Comparison of ENCODE assay signal across 8 mouse cellular contexts in the genomic region with DNA sequence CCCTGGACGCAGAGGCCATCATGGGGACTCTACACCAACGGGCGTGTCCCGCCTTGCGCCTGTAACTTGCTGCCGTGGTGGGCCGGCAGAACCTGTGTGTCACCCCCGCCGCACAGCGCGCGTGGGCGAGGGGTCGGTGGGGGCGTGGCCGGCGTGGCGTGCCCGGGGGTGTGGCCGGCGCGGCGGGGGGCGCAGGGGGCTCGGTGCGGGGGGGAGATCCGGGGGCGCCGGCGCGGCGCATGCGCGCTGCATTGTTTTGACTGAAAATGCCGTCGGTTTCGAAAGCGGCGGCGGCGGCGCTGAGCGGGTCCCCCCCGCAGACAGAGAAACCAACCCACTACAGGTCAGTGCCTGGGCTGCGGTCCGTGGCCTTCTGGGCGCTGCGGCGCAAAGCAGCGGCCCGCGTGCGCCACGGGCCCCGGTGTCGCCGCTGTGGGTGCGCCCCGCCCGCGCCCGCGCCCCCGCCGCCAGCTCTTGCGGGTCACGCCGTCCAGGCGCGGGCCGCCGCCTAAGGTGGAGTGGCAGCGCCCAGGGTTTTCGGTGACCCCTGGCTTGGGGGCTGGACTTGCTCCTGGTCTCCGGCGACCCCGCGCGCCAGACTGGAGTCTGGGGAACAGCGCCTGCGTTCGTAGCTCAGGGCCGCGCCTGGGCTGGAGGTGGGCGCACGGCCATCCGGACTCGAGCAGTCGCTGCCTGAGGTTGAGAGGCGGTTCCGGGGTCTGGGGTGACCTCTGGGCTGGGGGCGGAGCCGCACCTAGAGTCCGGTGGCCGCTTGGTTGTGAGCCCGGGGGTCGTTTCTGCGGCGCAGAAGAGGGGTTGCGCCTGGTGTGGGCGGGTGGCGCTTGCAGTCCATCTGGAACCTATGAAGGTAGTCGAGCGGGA. TPM values are rescaled to one million over a fixed set of nuclear protein-coding genes. Genes with fewer than 3 reads are reported as not detected.
DNase-seq lines count a peak whose midpoint lies in the region; ATAC-seq and TF ChIP-seq lines count a peak whose summit lies in the region.

A gene (plus strand): TSS at position 248 of the 882 bp plus-strand sequence.

- peak within 1 kb of the TSS; percentile 77 for H3K4me2 ChIP-seq in heart, embryonic 13.5 days
- peak within 1 kb of the TSS; percentile 71 for H3K4me2 ChIP-seq in kidney, postnatal 0 days (ENCODE audit: low read length)
- H3K4me2 ChIP-seq in liver, embryonic 15.5 days, result peak within 1 kb of the TSS; percentile 88
- H3K4me2 ChIP-seq in neural tube, embryonic 12.5 days (replicated peaks), result peak within 1 kb of the TSS; percentile 86
- H3K4me2 ChIP-seq in stomach, embryonic 16.5 days (ENCODE audit: low read depth, low read length), result peak within 1 kb of the TSS; percentile 93

- peak; percentile 77 for TF ChIP-seq POLR2A in embryonic fibroblast, embryonic 13.5 days (IDR thresholded peaks at IDR 0.05; ENCODE audit: low read depth, low read length)

- TF ChIP-seq CTCF in embryonic fibroblast, embryonic 13.5 days (IDR thresholded peaks at IDR 0.05; ENCODE audit: borderline replicate concordance, insufficient read depth, low read length), result no peak
- TF ChIP-seq CTCF in kidney, postnatal 0 days (IDR thresholded peaks at IDR 0.05; ENCODE audit: low read depth), result no peak

- H3K9ac ChIP-seq in heart, embryonic 13.5 days, result peak within 1 kb of the TSS; percentile 98
- H3K9ac ChIP-seq in kidney, postnatal 0 days (ENCODE audit: low read depth, low read length), result peak within 1 kb of the TSS; percentile 90
- H3K9ac ChIP-seq in liver, embryonic 15.5 days, result peak within 1 kb of the TSS; percentile 77
- H3K9ac ChIP-seq in neural tube, embryonic 12.5 days, result peak within 1 kb of the TSS; percentile 82
- peak within 1 kb of the TSS; percentile 97 for H3K9ac ChIP-seq in stomach, embryonic 16.5 days (ENCODE audit: low read length)

- peak; percentile 57; the same call in 1 of the 2 replicates for ATAC-seq in heart, embryonic 13.5 days (ENCODE audit: extremely low read depth, insufficient number of reproducible peaks, low FRiP score, low TSS enrichment)
- ATAC-seq in kidney, postnatal 0 days (replicated peaks; ENCODE audit: low FRiP score, low read depth), result peak; percentile 58
- peak; percentile 23 for ATAC-seq in liver, embryonic 15.5 days (ENCODE audit: insufficient read depth)
- ATAC-seq in neural tube, embryonic 12.5 days (ENCODE audit: low FRiP score, low read depth), result peak; percentile 35
- peak; percentile 46; the same call in 1 of the 2 replicates for ATAC-seq in stomach, embryonic 16.5 days (ENCODE audit: insufficient read depth, low FRiP score)

- peak within 1 kb of the TSS; percentile 74 for H3K4me3 ChIP-seq in embryonic fibroblast, embryonic 13.5 days (ENCODE audit: insufficient read depth, low read length)
- peak within 1 kb of the TSS; percentile 97 for H3K4me3 ChIP-seq in heart, embryonic 13.5 days
- H3K4me3 ChIP-seq in kidney, postnatal 0 days (replicated peaks; ENCODE audit: low read depth, low read length), result peak within 1 kb of the TSS; percentile 68
- peak within 1 kb of the TSS; percentile 83 for H3K4me3 ChIP-seq in liver, embryonic 15.5 days (replicated peaks)
- H3K4me3 ChIP-seq in neural tube, embryonic 12.5 days, result peak within 1 kb of the TSS; percentile 98
- peak within 1 kb of the TSS; percentile 96 for H3K4me3 ChIP-seq in stomach, embryonic 16.5 days (replicated peaks; ENCODE audit: low read length)

- peak; percentile 84 to 85 for DNase-seq in B cell, adult 2 months
- peak; percentile 91 for DNase-seq in adrenal gland, postnatal 14 days
- DNase-seq in kidney, postnatal 0 days (ENCODE audit: low spot score), result peak; percentile 76

- peak within 1 kb of the TSS; percentile 60 for H3K27ac ChIP-seq in embryonic fibroblast, embryonic 13.5 days (ENCODE audit: insufficient read depth, low read length)
- H3K27ac ChIP-seq in heart, embryonic 13.5 days (replicated peaks), result peak within 1 kb of the TSS; percentile 80
- peak within 1 kb of the TSS; percentile 85 for H3K27ac ChIP-seq in kidney, postnatal 0 days
- peak within 1 kb of the TSS; percentile 76 for H3K27ac ChIP-seq in liver, embryonic 15.5 days (replicated peaks)
- H3K27ac ChIP-seq in neural tube, embryonic 12.5 days, result no peak within 1 kb of the TSS
- peak within 1 kb of the TSS; percentile 77 for H3K27ac ChIP-seq in stomach, embryonic 16.5 days (ENCODE audit: low read length)

- 1% methylated on average over 82 of the region's 104 CpGs for WGBS in heart, embryonic 13.5 days
- under 1% methylated on average over 87 of the region's 104 CpGs for WGBS in kidney, postnatal 0 days
- WGBS in liver, embryonic 15.5 days (ENCODE audit: insufficient replicate concordance), result under 1% methylated on average over 98 of the region's 104 CpGs
- under 1% methylated on average over 103 of the region's 104 CpGs for WGBS in neural tube, embryonic 12.5 days
- WGBS in stomach, embryonic 16.5 days, result under 1% methylated on average over 97 of the region's 104 CpGs

- peaks cover 4% of the 10 kb centered on the region; the same call in 1 of the 2 replicates for H3K4me1 ChIP-seq in embryonic fibroblast, embryonic 13.5 days (ENCODE audit: control insufficient read depth, insufficient read depth, low read length)
- peaks cover 42% of the 10 kb centered on the region for H3K4me1 ChIP-seq in heart, embryonic 13.5 days
- peaks cover 9% of the 10 kb centered on the region for H3K4me1 ChIP-seq in kidney, postnatal 0 days (replicated peaks; ENCODE audit: insufficient read depth, low read length)
- peaks cover 55% of the 10 kb centered on the region for H3K4me1 ChIP-seq in liver, embryonic 15.5 days (replicated peaks)
- peaks cover 26% of the 10 kb centered on the region for H3K4me1 ChIP-seq in neural tube, embryonic 12.5 days
- H3K4me1 ChIP-seq in stomach, embryonic 16.5 days (ENCODE audit: control insufficient read depth, insufficient read depth, low read length), result peaks cover 26% of the 10 kb centered on the region

- no peaks in the 10 kb centered on the region for H3K27me3 ChIP-seq in heart, embryonic 13.5 days (replicated peaks)
- no peaks in the 10 kb centered on the region for H3K27me3 ChIP-seq in kidney, postnatal 0 days (ENCODE audit: insufficient read depth, low read length)
- 0 out of 2 replicates have a peak, but pooled peaks cover 7% of the 10 kb centered on the region for H3K27me3 ChIP-seq in liver, embryonic 15.5 days
- no peaks in the 10 kb centered on the region for H3K27me3 ChIP-seq in neural tube, embryonic 12.5 days (replicated peaks)
- H3K27me3 ChIP-seq in stomach, embryonic 16.5 days (ENCODE audit: control insufficient read depth, insufficient read depth, low read length), result no peaks in the 10 kb centered on the region

- peaks cover 29% of the 10 kb centered on the region for H3K36me3 ChIP-seq in heart, embryonic 13.5 days
- H3K36me3 ChIP-seq in kidney, postnatal 0 days (ENCODE audit: insufficient read depth, low read length), result 0 out of 2 replicates have a peak, but pooled peaks cover 7% of the 10 kb centered on the region
- 0 out of 2 replicates have a peak, but pooled peaks cover 12% of the 10 kb centered on the region for H3K36me3 ChIP-seq in liver, embryonic 15.5 days (replicated peaks)
- H3K36me3 ChIP-seq in neural tube, embryonic 12.5 days, result peaks cover 8% of the 10 kb centered on the region; the same call in 1 of the 2 replicates
- no peaks in the 10 kb centered on the region for H3K36me3 ChIP-seq in stomach, embryonic 16.5 days (ENCODE audit: control insufficient read depth, insufficient read depth, low read length)

- no peaks in the 10 kb centered on the region for H3K9me3 ChIP-seq in heart, embryonic 13.5 days
- H3K9me3 ChIP-seq in kidney, postnatal 0 days (replicated peaks; ENCODE audit: low read length), result no peaks in the 10 kb centered on the region
- no peaks in the 10 kb centered on the region for H3K9me3 ChIP-seq in liver, embryonic 15.5 days (replicated peaks)
- H3K9me3 ChIP-seq in neural tube, embryonic 12.5 days, result no peaks in the 10 kb centered on the region
- no peaks in the 10 kb centered on the region for H3K9me3 ChIP-seq in stomach, embryonic 16.5 days (replicated peaks; ENCODE audit: control insufficient read depth, low read length)

RNA-seq across cellular contexts. Expression of the gene that starts here (rescaled TPM):
- 15.9 and 17.8 TPM in 2 replicates for total RNA-seq in adrenal gland, postnatal 14 days (2021)
- polyA plus RNA-seq in embryonic fibroblast, embryonic 13.5 days (2011; ENCODE audit: insufficient read length, low read depth, missing spikeins), result 10.1 and 12.3 TPM in 2 replicates
- 4.3 and 4.5 TPM in 2 replicates for polyA plus RNA-seq in heart, embryonic 13.5 days (2015; fragmentation: Nextera tagmentation; extraction: Ambion mirVana)
- polyA plus RNA-seq in kidney, postnatal 0 days (2015; fragmentation: Nextera tagmentation; extraction: Ambion mirVana), result 7.0 and 7.5 TPM in 2 replicates
- 8.8 and 9.6 TPM in 2 replicates for polyA plus RNA-seq in liver, embryonic 15.5 days (2015; fragmentation: Nextera tagmentation; extraction: Ambion mirVana)
- 9.4 TPM in 2 replicates for polyA plus RNA-seq in neural tube, embryonic 12.5 days (2016; fragmentation: Nextera tagmentation; extraction: Ambion mirVana)
- 6.9 and 9.0 TPM in 2 replicates for polyA plus RNA-seq in stomach, embryonic 16.5 days (2015; fragmentation: Nextera tagmentation; extraction: Ambion mirVana)
